Mouse (Mus musculus): ENCODE results near the gene Hephl1.

The Hephl1 gene

GRCm38 (mm10) chr9:15045740-15046139 lies 66.2 kb downstream of the Hephl1 start:
- no peak for DNase-seq

DNA sequence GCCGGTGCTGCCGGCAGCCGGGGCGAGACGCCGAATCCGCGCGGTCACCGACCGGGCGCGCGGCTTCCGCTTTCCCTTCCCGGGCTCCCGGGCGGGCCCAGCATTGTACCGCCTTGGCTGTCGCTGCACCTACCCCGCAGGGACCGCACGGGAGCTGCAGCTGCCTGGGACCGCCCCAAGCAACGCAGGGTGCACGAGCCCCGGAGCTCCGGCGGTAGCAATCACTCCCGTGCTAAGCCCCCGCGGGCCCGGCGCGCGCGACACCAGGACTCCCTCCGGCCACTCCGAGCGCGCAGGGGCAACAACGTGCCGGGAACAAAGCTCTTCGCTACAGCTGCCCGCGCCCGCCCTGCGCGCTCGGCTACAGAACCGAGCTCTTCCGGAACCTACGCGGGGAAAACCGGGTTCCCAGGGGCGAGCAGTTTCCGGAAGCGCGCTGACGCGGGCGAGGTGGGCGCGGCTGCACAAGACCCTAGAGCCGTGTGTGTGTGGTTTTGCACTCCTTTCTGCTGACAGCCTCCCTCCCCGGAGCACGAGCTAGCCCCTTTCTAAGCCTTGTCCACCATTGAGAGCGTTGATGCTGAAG lies 66.7 kb downstream of the Hephl1 start, which contains the start of gene Panx1:
Gene Panx1, minus strand, starts transcription at position 395 of the 586 bp plus-strand sequence.
- peak; percentile 36 to 69 for DNase-seq

DNA sequence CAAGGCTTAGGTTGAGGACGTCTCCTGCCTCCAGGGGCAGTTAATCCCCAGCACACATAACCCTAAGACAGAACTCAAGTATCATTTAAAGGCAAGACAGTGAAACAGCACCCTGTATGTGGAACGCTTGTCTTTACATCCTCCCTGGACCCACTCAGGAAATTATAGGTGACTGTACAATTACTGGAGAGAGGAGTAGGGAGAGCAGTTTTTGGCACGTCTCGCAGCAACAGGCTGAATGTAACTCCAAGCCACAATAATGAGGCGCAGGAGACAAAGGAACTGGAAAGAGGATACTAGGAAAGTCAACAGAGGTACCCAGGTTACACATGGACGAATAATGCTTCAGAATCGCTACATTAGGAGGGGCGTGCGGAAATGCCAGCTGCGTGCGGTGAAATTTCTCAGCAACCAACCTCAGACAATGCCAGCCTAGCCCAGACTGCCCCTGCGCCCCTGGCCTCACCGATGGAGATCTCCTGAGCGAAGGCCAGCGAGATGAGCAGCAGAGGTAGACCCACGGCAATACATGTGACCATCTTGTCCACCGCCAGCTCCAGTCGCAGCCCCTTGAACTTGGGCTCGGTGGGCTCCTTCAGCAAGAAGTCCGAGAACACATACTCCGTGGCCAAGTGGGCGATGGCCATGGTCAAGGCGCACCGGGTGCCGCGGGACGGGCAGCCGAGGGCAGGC lies 67.4 kb downstream of the Hephl1 start:
- DNase-seq, result no peak

- no peak for DNase-seq
Measured at GRCm38 (mm10) chr9:15041556-15041955, 70.4 kb downstream of the Hephl1 start.

DNA sequence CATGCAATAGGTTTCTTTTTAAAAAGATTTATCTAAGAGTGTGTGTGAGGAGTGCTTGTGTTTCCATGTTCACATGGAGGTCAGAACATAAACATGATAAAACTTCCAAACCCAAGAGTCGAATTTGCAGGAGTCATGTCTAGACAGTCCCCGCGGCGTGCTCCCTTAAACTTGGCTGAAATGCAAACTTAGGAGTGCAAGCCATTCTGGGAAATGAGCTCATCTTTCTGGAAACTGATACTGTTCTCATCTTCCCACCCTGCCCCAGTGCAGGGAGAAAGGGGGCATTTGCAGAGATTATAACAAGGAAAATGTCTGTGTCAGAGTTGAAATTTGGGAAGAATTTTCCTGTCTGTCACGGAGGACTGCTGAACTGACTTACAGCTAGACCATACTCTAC lies 72.1 kb downstream of the Hephl1 start:
- DNase-seq, result no peak

GRCm38 (mm10) chr9:15037704-15038103 lies 74.2 kb downstream of the Hephl1 start:
- no peak for DNase-seq

GRCm38 (mm10) chr9:15037237-15037636 lies 74.7 kb downstream of the Hephl1 start:
- no peak for DNase-seq

DNA sequence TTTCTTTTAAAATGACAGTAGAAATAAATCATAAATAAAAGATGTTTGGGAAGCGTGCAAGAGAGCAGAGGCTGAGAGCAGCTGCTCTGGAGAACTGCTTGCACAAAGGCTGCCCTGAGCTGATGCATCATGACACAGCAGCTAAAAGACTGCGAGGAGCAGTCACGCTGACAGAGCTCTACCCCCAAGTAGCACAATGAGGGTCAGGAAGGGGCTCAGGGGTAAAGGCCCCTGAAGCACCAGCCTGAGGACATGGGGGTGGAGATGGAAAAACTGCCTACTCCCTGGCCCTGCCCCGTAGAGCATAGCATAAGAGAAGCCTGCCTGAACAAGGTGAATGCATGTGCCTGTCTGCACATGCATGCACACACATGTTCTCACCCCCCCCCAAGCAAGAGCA lies 75.1 kb downstream of the Hephl1 start:
- no peak for DNase-seq

- DNase-seq, result no peak
Measured at GRCm38 (mm10) chr9:15036405-15036804, 75.5 kb downstream of the Hephl1 start.

GRCm38 (mm10) chr9:15035979-15036378 lies 75.9 kb downstream of the Hephl1 start:
- no peak for DNase-seq

DNA sequence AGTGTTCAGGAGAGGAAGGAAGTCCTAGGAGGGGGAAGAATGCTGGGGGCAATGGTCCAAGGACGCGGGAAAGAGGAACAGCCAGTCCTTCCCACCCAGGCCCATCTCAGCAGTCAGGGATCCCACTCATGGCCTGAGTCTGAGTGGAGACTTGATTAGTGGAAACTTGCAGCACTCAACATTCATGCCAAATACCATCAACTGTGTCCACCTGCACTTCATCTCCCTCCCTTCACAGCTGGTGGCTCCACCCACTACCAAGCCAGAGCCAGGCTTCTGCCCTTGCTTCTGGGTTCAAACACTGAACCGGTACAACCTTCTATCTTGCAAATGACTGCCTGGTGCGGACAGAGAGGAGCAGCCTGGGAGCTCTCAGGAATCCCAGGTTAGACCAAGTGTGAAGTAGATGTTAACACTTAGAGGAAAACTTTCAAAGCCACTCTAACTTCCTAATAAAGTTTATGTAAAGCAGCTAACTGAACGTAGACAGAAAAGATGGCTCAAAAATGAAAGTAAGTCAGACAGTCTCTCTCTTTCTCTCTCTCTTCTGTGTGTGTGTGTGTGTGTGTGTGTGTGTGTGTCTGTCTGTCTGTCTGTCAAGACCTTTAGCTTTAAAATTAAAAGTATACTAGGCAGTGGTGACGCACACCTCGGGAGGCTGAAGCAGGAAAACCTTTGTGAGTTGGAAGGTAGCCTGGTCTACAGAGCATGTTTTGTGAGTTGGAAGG lies 77.2 kb downstream of the Hephl1 start:
- DNase-seq, result peak; percentile 31 to 50

GRCm38 (mm10) chr9:15033568-15034160 lies 78.2 kb downstream of the Hephl1 start:
- DNase-seq, result peak; percentile 16 to 72

- no peak for DNase-seq
Measured at GRCm38 (mm10) chr9:15032797-15033196, 79.1 kb downstream of the Hephl1 start.

DNA sequence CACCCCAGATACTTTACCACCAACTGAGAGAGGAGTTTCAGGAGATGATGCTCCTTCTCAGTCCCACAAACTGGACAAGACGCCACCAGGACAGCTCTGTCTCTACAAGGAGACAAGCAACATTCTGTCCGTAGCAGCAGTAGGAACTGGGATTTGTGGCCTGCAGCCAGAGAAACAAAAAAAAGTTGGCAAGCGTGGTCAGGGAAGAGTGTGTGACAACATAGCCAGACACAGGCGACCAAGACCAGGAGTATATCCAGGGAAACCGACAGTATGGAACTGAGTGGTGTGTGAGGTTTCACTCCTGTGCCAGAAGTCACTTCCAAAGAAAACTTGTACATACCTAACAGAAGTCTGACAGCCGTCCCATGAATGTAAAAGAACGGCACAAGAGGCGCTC lies 81.1 kb downstream of the Hephl1 start:
- DNase-seq, result peak; percentile 7 to 53

- DNase-seq, result peak; percentile 29 to 82
Measured at GRCm38 (mm10) chr9:15029025-15029727, 82.7 kb downstream of the Hephl1 start.

DNA sequence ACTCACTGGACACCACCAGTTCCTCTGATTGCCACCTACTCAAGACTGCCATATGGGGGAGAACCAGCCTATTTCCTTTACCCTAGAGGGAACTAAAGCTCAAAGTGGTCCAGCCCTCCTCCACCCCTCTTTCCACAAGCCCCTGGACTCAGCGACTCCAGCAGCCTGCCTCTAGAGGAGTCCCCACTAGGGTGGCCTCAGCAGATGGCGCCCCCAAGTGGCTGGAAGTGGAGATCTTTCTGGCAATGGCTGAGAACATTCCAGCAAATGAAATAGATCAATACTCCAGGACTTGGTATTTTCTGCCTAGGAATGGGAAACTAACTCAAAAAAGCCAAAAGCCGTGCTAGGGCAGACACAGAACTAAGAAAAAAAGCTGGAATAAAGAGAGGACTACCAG lies 84.2 kb downstream of the Hephl1 start:
- DNase-seq, result no peak

DNA sequence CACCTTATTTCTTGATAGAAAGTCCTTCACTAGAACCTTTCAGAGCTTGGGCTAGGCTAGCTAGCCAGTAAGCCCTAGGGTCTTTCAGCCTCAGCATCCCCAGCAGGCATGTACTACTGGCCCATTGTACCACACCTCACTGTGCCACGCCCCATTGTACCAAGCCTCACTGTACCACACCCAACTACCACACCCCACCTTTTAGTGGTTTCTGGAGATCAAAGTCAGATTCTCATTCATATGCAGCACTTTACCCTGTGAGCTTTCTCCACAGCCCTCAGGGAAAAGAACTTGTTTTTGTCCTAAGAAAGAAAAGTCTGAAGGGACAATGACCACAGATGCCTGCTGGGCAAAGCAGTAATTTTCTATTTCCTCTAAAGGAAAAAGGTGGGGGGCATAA lies 88.9 kb downstream of the Hephl1 start:
- DNase-seq, result no peak

DNA sequence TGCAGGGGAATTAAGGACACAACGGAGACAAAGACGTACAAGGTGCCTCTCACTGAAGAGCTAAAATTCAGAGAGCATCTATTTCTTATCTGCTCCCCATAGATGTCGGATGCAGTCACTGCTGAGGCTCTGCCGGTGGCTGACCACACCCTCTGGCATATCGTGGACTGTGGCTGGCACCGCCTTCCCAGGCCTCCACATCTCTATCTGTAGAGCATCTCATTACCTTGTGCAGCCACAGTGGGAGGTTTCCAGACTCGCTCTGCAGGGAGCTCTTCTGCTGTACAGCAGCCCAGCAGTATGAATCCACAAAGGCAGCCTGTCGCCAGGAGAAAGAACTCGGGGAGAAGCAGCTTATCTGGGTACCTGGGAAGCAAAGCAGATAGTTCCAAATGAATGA lies 90.8 kb downstream of the Hephl1 start:
- DNase-seq, result no peak

DNA sequence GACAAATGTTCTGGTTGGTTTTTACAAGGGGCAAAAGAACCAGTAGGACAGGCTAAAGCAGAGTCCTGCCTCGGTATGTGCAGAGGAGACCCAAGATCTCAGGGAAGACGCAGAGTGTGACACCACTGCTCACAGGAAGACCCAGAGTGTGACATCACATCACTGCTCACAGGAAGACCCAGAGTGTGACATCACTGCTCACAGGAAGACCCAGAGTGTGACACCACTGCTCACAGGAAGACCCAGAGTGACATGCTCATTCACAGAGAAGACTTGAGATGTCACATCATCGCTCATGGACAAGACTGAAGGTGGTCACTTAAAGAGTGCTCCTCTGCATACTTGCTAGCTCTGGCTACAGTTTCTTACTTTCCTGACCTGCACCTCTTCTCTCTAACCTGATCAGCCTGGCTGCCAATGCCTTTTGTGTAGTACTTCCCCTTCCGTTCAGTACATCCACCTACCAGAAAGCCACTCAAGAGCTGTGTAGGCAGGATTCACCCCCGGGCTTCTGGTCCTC lies 91.3 kb downstream of the Hephl1 start:
- no peak for DNase-seq

DNA sequence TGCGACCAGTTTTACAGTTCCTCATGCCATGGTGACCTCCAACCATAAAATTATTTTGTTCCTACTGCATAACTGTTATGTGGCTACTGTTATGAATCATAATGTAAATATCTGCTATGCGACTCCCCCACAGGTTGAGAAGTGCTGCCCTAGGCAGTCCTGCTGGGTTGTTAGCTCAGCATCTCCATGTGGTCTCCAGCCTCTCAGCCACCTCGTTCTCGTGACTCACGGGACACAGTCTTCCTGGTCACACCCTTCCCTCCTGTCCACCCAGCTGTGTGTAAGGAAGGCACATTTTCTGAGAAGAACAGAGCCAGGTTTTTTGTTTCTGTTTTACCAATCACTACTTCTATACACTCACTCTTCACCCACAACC lies 93.2 kb downstream of the Hephl1 start:
- no peak for DNase-seq

DNA sequence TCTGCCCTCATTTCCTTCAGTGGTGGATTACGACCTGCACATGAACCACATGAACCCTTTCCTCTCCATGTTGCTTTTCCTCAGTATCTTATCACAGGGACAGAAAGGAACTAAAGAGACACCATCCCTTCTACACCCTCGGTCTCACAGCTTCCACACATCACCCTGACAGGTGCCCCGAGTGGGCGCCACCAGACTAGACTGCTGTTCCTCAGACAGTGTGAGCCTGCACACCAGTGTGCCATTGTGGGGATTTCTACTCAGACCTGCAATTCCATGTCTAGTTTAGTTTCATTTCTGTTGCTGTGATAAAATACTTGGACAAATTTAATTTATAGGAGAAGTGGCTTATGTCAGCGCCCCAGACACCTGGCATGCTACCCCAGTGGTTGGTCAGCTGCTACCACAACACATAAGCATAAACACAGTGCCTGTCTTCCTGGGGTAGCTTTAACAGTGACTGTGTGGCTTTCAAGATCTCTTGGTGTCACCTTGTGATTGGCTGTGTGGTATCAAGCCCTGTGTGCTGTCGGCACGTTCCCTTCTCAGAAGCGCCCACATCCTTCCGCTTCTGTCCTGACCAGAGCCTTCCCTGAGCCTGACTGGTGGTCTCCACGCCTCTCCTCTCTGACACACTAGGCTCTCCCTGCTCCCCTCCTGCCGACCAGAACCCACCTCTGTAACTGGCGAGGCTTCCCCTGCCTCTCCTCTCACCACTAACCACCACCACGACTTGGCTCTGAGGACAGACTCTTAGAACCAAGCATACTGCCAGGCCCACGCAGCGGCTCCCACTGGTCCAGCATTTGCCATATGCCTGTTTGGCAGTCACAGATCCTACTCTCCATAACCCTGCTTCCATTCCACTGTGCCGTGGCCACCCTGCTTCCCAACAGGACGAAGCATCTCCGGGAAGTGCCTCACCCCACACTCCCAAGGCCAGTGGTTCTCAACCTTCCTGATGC lies 93.8 kb downstream of the Hephl1 start:
- no peak for DNase-seq

Measured in kidney, postnatal 36 days (tissue).